Mouse (Mus musculus) liver, postnatal 0 days (tissue): ENCODE measurements at regions not wholly inside any gene's neighbourhood (a gene's known extent, or its start where the extent isn't known, plus 50 kb on each side); places are given as distances from the start of the nearest gene placed in this dataset.

Source experiments
- CTCF ChIP-seq: sonication (generic); IDR thresholded peaks from 2 replicates; pipeline ENCODE4 v1.5.1; 2016; ENCODE audit warnings: antibody characterized with exemption, low read depth
- EP300 ChIP-seq: IDR thresholded peaks from 2 replicates; pipeline ENCODE4 v1.6.1; 2016; ENCODE audit warnings: antibody characterized with exemption, low read depth, mild to moderate bottlenecking

DNA sequence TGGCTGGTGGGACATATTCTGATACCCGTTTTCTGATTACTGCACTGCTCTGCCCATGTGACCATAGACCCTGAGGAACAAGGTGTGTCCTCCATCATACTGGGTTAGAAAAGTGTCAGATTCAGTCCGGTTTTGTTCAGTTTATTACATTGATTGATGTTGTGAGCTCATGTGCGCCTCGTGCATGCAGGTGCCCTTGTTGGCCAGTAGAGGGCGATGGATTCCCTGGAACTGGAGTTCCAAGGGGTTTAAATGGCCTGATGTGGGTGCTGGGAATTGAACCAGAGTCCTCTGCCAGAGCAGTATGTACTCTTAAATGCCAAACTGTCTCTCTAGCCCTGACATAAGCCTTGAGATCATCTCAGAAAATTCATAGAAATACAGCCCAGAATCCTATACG is 144.8 kb upstream of the 1600014C23Rik start:
- TF ChIP-seq CTCF (peak; percentile 44), EP300 (no peak)
